Mouse (Mus musculus) heart, postnatal 4 days (tissue): ENCODE results near the gene Cldn7. TPM values are rescaled to one million over a fixed set of nuclear protein-coding genes. Genes with fewer than 3 reads are reported as not detected.
"Not testable (repeated sequence)": the region's sequence is repeated elsewhere in the genome, so short reads cannot be mapped to it uniquely, and the experiment has no call there.

Experiments used
- DNase-seq: peaks from one replicate; pipeline ENCODE4 v3.0.0; 2021
- total RNA-seq, 2 experiments: library from RNA; stranded (reverse); gene quantifications; 2 replicates each; pipeline ENCODE4 v1.2.3; 2021

Gene Cldn7
- under 1 TPM in 1 of 2 experiments, not detected in 1; 0.76 TPM for total RNA-seq

DNA sequence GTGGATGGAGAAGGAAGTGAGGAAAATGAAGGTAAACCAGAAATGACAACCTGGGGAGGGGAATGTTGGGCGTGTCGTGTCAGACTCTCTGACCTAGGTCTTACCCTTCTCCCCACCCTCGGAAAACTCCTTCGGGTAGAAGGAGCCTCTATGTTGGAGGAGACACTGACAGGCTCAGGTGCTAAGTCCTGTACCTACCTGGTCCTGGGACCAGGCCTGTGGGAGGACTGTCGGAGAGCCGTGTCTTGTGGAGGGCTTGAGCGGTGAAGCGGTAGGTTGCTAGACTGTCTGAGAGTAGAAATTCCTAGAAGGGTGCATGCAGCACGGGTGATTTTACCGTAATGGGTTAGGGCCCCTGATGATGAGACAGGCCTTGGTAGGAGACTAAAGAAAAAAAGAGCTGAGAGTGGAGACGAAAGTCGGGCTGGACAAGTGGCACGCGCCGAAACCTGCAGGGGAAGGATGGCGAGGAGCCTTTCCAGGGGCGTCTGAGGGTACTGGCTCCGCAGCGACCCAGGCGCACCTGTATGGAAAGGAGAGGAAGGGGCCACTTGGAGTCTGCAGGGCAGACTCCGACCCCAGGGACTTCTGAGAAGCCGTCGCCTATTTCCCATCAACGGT is at the start of gene Cldn7:
Gene Cldn7 (plus strand): TSS at position 130 of the 621 bp plus-strand sequence.
- no peak for DNase-seq

DNA sequence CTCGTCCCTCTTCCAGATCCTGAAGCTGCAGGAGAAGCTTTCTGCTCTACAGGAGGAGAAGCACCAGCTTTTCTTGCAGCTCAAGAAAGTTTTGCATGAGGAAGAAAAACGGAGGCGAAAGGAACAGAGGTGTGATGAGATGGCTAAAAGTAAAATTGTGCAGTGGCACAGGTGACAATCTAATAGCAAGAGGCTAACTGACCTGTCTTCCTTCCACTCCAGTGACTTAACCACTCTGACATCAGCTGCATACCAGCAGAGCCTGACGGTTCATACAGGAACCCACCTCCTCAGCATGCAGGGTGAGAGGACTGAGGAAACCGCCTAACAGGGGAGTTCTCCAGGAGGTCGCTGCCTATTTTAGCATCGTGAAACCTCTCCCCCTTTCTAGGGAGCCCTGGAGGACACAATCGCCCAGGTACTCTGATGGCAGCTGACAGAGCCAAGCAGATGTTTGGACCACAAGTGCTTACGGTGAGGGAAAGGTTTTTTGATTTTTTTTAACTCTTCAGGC is 49.6 kb upstream of the Cldn7 start:
- no peak for DNase-seq

DNA sequence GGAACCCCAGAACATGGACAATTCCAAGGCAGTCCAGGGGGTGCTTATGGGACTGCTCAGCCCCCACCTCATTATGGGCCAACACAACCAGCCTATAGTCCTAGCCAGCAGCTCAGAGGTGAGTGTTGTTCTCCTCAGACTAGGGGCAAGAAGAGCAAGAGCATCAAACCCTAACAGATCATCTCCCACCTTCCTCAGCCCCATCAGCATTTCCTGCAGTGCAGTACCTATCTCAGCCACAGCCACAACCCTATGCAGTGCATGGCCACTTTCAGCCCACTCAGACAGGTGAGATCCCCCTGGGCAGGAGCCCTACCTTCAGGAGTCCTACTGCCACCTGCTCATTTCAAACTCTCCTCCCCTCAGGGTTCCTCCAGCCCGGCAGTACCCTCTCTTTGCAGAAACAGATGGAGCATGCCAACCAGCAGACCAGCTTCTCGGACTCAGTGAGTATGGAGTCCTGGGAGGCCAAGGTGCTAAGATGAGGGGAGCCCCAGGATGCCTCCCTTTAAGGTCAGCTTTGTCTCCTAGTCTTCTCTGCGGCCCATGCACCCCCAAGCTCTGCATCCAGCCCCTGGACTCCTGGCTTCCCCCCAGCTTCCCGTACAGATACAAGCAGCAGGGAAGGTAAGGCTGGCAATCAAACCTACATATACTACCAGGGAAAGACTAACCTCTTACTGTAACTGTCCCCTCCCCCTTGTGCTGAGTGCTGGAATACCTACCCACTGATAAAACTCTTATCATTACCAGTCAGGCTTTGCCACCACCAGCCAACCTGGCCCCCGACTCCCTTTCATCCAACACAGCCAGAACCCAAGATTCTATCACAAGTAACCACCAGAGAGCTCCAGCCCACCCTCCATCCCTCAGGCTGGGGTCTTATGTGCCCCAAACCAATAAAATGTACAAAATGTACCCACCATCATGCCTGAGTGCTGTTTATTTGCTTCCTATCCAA is 48.6 kb upstream of the Cldn7 start:
- no peak for DNase-seq

DNA sequence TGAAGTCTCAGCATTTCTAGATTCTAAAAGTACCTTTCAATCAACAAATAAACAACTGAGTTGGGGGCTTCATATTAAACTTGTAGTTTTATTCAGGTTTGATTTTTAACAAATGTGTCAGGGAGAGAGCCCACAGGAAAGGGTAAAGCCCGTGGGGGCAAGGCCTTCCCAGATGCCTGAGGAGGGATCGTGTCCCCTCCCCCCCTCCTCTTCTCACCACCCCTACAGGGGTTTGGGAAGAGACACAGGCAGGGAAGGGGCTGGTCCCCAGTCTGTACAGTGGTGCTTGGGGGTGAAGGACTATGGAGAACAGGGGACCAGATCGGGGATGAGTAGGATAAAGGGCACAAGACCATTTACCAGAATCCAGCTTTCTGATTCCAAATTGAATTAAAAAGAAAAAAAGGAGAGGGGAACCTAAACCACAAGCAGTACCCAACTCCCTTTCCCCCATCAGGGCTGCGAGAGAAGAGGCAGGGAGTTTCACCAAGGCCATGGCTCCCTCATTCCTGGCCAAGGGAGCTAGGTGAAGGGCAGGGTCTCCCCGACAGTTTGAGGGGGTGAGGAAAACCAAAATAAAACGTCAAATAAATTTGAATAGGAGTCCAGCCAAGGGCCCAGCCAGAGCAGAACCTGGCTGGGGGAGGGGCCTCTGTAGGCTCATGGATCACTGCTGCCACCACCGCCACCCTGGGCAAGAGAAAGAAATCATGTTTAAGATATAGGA is 47.8 kb upstream of the Cldn7 start:
- not testable (repeated sequence) for DNase-seq

DNA sequence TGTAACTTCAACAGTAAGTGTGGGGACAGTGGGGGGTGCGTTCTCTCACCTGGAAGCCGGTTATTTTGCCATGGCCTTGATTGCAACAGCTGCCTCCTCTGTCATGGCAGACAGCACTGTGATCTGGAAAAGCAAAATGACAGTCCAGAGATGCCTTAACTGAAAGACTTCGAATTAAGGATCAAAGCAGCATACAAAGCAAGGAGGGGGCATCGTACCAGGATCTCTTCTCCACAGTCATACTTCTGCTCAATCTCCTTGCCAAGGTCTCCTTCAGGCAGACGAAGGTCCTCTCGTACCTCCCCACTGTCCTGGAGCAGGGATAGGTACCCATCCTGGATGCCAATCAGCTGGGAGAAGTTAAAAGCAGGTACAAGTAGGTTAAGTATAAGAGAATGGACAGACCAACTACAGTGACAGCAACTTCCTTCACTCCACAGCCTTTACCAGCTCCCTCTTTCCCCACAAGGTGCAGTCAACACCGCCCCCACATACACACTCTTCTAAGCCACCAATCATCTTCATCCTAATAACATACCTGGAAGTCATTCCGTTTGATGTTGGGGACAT is 47.1 kb upstream of the Cldn7 start:
- no peak for DNase-seq

DNA sequence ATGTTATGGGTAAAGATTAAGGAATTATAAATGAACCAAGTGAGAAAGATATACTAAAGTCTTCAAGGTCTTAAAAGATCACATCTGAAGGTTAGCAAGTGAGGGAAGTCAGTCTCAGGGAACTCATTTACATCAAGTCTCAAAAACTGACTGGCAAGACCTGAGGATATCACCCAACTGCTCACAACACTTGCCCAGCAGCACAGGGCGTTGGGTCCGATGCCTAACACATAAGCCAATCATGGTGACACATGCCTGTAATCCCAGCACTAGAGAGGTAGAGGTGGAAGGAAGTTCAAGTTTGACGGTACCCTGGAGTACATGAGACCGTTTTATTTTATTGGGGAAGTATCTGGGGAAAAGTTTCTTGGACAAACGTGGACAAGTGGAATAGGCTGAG is 46.5 kb upstream of the Cldn7 start:
- no peak for DNase-seq

DNA sequence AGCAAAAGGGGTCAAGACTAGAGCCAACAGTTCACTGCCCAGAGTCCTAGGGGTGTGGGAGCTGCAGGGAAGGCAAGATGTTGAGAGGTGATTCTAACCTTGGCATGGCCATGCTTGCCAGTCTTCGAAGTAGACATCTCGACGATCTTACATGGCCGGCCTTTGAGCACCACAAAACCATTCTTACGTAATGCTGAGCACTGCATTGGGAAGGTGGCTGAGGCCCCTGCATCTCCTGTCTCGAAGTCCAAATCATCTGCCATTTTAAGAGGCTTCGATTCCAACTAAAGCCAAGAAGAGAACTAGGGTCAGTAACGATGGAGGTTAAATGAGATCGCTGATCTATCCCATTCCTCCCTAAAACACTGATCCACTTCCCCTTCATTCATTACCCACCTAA is 45.5 kb upstream of the Cldn7 start:
- no peak for DNase-seq

DNA sequence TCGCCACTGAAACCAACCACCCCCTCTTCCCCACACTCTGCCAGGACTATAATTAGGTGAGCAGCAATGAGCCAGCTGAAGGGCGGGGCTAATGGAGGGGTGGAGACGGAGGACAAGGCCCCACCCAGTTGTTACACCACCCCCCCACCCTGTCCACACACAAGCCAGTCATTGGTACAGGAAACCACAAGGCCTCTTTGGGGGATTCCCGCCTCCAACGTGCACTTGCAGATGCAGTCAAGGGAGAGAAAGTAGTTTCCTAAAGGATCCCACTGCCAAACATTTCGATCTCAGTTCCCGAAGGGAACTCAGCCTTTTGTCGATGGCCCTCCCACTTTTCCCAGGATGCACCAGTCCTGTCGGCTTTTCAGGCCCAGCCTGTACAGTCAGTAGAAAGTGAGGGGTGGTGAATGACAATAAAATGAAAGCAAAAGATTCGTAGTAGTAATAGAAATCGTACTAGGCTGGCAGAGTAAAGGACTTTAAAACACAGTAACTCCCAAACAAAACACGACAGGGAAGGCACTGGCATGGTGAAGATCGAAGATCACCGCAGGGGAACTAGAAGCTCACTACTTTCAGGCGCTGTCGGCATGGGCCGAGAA is 44.8 kb upstream of the Cldn7 start:
- DNase-seq: peak; percentile 88

DNA sequence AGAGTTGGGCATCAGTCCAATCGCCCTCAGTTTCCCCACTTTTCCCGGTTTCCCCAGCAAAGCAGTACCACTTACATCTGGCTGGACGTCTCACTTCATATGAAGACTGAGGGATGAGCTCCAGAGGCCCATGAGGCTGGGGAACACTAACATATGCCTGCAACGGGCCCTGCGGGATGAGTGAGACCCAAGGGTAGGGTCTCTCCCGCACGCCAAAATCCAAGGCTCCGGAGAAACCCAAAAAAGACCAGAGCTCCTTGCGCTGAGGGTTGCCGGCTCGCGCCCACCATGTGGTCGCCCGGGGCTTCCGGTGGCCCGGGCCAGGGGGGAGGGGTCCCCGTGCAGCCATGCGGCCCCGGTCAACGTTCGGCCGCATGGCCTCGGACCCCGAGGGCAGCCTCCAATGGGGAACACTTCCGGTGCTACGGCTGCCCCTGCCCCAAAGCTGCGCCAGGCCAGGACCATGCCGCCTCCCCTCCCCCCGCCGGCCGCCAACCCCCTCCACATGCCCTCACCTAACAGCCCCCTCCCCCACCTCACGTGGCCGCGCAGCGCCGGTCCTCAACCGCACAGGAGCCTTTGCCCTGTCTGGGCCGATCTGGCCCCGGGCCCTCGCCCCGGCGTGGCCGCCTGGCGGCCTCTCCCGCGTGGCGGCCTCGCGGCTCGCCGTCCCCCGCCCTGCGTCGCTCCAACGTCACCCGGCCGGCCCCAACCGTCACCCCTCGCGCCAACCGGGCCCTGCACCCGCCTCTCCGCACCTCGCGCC is 44.1 kb upstream of the Cldn7 start:
- peak; percentile 68 for DNase-seq

DNA sequence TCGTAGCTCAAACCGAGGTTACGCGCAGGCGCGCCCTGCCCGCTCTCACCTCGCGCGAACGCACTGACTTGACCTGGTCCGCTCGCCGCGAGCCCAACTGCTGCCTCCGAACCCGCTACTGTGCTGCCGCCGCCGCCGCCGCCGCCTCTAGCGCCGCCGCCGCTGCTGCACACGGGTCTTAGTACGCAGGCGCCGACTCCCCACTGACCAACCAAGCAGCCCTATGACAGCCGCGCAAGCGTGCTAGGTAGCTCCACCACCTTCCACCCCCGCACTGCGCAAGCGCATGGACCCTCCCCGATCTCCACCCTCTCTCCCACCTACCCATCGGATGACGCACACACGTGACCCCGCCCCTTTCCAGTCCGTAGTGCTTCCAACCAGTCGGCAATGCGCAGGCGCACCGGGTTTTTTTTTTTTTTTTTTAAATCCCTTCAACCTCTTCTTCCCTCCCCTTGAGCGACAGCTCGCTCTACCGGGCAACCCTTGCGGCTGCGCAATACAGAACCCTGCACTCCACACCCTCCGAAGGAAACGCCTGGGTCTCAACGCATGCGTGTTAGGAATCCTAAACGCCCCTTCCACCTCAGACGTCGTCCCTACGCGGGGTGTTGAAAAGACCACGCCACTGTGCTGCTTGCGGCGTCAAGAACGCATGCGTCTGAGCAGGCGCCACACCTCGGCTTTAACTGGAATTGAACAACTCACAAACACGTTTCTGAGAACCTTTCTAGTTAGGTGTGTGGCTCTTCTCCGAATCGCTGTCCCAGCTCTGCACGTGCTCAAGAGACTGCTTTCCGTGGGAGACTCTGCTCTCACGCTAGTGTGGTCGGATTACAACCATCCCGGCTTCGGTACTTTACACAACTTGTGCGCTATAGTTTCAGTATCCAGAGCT is 43.2 kb upstream of the Cldn7 start, which contains the start of gene Eif5a:
Gene Eif5a (minus strand): TSS at position 845 of the 898 bp plus-strand sequence.
- peak; percentile 100 for DNase-seq

DNA sequence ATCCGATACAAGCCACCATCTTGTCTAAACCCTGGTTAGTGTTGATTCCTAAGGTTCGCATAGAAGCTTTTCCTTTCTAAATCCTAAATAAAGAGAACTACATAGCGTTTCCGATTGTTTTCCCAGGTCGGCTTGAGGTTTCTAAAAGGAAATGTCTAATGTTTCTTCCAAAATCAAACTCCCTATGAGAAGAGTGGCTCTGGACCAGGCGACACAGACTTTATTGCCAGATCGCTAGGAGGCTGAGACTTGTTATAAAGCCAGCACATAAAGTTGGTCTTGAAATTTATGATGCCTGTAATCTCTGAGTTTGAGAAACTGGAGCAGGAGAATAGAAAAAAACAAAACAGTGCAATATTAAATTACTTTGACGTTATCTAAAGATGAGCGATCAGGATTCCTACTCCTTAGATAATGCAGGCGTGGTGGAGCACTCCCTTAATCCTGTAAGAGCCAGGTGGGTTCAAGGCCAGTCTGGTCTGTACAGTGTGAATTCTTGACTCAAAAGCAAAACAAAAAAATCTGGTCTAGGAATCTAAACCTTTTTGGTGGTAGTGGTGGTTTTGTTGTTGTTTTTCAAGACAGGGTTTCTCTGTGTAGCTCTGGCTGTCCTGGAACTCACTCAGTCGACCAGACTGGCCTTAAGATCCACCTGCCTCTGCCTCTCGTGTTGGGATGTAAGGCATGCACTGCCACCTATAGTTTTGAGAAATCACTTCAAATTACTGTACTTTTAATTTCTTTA is 42.4 kb upstream of the Cldn7 start:
- no peak for DNase-seq

DNA sequence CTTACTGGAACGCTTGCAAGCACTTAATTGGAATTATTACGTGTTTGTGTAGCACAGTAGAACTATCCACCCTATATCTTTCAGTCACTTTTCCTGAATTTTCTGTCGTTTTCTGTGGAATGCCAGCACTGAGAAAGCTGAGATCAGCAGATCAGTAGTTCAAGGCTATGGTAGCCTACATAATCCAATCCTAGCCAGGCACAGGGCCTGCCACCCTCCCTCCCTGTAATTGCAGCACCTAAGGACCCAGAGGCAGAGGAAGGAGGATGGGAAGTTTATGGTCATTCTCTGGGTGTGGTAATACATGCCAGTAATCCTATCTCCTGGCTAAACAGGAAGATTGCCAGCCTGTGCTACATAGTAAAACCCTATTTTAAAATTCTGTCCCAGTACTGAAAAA is 41.8 kb upstream of the Cldn7 start:
- DNase-seq: no peak

DNA sequence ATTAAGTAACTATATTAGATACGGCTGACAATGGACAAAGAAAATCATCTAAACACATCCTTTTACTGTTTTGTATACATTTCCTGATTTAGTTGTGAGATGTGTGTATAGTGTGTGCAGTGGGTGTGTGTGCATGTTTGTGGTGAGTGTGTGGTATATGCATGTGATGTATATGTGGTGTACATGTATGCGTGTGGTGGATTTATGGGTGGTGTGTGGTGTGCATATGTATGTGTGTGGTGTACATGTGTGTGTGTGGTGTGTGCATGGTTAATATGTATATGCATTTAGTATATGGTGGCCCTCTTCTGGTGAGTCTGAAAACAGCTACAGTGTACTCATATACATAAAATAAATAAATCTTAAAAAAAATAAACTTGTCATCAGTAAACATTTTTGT is 37.1 kb upstream of the Cldn7 start:
- no peak for DNase-seq

DNA sequence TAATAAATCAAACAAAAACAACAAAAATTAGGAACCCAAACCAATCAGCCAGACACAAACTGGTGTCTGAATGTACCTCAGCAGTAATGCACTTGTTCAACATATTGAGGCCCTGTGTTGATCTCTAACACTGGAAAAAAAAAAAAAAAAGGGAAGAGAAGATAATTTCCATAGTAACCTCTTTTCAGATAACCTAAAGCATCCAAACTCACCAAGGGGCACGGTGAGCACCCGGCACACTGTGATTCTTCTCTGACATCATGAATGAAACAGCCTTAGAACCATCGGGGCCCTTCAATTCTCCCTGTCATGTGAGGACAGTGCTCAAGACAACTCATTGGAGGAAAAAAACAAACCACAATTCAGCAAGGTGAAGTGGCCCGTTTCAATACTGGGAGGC is 34.9 kb upstream of the Cldn7 start:
- no peak for DNase-seq

DNA sequence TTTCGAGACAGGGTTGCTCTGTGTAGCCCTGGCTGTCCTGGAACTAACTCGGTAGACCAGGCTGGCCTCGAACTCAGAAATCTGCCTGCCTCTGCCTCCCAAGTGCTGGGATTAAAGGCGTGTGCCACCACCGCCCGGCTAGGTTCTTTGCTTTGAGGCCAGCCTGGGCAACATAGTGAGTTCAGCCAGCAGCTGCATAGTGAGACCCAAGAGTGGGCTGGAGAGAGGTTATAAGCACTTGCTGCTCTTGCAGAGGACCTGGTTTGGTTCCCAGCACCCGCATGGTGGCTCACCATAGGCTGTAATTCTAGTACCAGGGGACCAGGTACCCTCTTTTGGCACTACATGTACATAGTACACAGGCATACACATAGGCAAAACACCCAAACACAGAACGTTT is 34.4 kb upstream of the Cldn7 start:
- DNase-seq: not testable (repeated sequence)

DNA sequence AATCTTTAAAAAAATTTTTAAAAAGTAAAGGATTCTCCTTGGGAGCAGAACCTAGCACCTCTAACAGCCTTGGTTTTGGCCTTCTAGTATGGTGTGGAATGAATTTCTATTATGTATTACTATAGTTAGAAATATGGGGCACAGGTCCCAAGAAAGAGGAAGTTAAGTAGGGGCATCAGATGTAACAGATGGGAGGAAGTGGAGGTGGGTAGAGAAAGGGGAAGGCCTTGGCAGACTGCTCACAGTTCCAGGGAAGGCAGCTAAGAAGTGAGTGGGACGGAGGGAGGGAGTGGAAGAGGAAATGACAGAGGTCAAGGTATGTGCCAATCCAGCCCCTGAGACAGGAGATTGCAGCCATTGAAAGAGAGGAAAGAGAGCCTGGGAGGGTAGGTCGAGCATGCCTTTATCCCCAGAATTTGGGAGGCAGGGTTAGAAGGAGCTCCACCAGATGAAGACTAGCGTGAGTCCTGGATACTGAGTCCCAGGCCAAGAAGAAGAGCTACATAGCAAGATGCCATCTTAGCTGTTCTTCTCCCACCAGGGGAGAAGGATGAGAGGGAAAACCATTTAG is 33.5 kb upstream of the Cldn7 start:
- no peak for DNase-seq

DNA sequence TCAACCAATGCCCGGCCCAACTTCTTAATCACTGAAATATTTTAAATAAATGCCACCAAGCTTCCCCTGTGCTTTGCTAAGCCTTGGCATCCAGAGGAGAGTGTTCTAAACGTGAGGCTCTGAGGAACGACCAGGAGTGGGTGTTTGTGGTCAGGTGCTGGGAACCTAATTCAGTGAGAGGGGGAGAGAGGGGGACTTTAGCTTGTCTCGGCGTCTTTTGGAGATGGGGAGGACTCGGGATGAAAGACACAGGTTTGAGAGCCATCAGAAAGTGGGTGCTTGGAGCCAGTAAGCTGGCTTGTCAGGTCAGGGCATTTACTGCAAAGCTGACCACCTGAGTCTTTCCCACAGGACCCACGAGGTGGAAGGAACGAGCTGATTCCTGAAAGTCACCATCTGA is 32.8 kb upstream of the Cldn7 start:
- no peak for DNase-seq

DNA sequence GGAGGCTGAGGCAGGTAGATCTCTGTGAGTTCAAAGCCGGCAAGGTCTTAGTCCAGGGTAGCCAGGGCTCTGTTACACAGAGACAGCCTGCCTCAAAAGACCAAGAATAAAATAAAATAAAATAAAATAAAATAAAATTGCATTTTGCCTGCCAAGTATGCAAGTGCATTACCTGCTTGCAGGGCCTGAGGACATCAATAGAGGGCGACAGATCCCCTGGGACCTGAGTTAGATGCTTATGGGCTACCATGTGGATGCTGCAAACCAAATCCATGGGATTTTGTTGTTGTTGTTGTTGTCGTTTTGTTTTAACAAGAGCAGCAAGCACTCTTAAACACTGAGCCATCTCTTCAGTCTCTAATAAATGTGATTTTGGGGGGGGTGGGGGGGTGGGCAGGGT is 32.3 kb upstream of the Cldn7 start:
- DNase-seq: no peak

DNA sequence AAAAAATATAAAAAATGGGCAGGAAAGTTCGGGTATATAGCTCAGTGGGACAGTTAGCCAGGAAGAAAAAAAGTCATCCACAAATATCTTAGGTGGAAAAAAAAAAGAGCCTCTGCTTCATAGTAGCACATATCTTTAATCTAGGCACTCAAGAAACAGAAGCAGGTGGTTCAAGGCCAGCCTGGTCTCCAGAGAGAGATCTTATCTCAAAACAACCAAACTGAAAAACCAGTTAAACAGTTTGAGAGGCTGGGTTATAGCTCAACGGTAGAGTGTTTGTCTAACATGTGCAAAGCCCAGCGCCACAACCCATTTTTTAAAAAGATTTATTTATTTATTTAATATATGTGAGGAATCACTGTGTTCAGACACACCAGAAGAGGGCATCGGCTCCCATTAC is 31.5 kb upstream of the Cldn7 start:
- DNase-seq: no peak
